Mouse (Mus musculus) liver, adult 2 months (tissue): Measurements from ENCODE around the gene Bhlhe41. TPM values are rescaled to one million over a fixed set of nuclear protein-coding genes. Genes with fewer than 3 reads are reported as not detected.

ENCODE experiments used
- DNase-seq: peaks from one replicate; pipeline ENCODE4 v3.0.0-alpha.2; 2011; ENCODE audit warnings: low read depth, low spot score; ENCODE audit errors: extremely low read depth
- H3K27ac ChIP-seq: fragments of 200-500 bp; replicated peaks from 2 replicates; pipeline ENCODE4 v1.5.1; 2012; ENCODE audit warnings: low read depth, mild to moderate bottlenecking, control low read depth, inconsistent platforms, low read length; ENCODE audit not compliant: insufficient read depth
- H3K27me3 ChIP-seq: fragments of 200-500 bp; 2 replicates; pipeline ENCODE4 v1.6.1; 2012; ENCODE audit warnings: mild to moderate bottlenecking, moderate library complexity, low read length, inconsistent platforms; ENCODE audit not compliant: control insufficient read depth, insufficient read depth
- H3K36me3 ChIP-seq: fragments of 200-500 bp; 2 replicates; pipeline ENCODE4 v1.6.1; 2012; ENCODE audit warnings: low read length, inconsistent platforms; ENCODE audit not compliant: control insufficient read depth, insufficient read depth
- H3K4me1 ChIP-seq: fragments of 200-500 bp; 2 replicates; pipeline ENCODE4 v1.6.1; 2011; ENCODE audit warnings: low read length; ENCODE audit not compliant: control insufficient read depth, insufficient read depth
- H3K4me3 ChIP-seq: fragments of 200-500 bp; 2 replicates; pipeline ENCODE4 v1.5.1; 2011; ENCODE audit warnings: low read depth, mild to moderate bottlenecking, control low read depth, low read length, moderate library complexity; ENCODE audit not compliant: insufficient read depth
- H3K79me2 ChIP-seq: fragments of 200-500 bp; 2 replicates; pipeline ENCODE4 v1.6.1; 2012; ENCODE audit warnings: inconsistent platforms, mild to moderate bottlenecking, low read length, moderate library complexity; ENCODE audit not compliant: control insufficient read depth, insufficient read depth
- H3K9ac ChIP-seq: fragments of 200-500 bp; 2 replicates; pipeline ENCODE4 v1.6.1; 2012; ENCODE audit warnings: low read depth, mild to moderate bottlenecking, control low read depth, inconsistent platforms, low read length
- CTCF ChIP-seq: fragments of 200-500 bp; IDR thresholded peaks from 2 replicates; pipeline ENCODE4 v1.5.1; 2011; ENCODE audit warnings: low read depth, low read length, control low read depth
- POLR2A ChIP-seq: fragments of 200-500 bp; IDR thresholded peaks from 2 replicates; pipeline ENCODE4 v1.6.1; 2011; ENCODE audit warnings: low read length, control low read depth; ENCODE audit not compliant: insufficient read depth; ENCODE audit errors: extremely low read depth
- WGBS: fragments of 180-500 bp; shearing (Covaris S2); methylation state at CpG from one replicate; pipeline ENCODE4 v1.1.7; 2018; 5-methylcytosine and 5-hydroxymethylcytosine counted together
- polyA plus RNA-seq: library from polyadenylated mRNA; depleted of rRNA; stranded (reverse); fragments of >200 nt; gene quantifications from 2 replicates; pipeline ENCODE4 v1.2.3, GENCODE M21; 2012
- total RNA-seq: library from RNA; depleted of rRNA; stranded (reverse); fragments of >200 nt; gene quantifications from 2 replicates; pipeline ENCODE4 v1.2.3, GENCODE M21; 2014

Gene Bhlhe41
- total and polyA plus RNA-seq, 2 experiments, result 0.21 to 1.8 TPM

- TF ChIP-seq CTCF (no peak), POLR2A (no peak)
- Histone ChIP-seq H3K27me3 (no peaks in the 10 kb centered on the region), H3K4me1 (no peaks in the 10 kb centered on the region), H3K4me3 (no peak overlapping the region), H3K9ac (no peak overlapping the region), H3K36me3 (no peaks in the 10 kb centered on the region), H3K79me2 (no peaks in the 10 kb centered on the region), H3K27ac (no peak overlapping the region)
- 86% methylated on average over 6 of the region's 6 CpGs for WGBS
- DNase-seq, result no peak
Observed at GRCm38 (mm10) chr6:145887719-145888118, 22.4 kb upstream of the Bhlhe41 start.

GRCm38 (mm10) chr6:145886277-145886676 is 20.9 kb upstream of the Bhlhe41 start:
- no peak for DNase-seq
- WGBS, result 79% methylated on average over 8 of the region's 8 CpGs
- no peak for TF ChIP-seq POLR2A
- TF ChIP-seq CTCF, result no peak
- Histone ChIP-seq H3K4me3 (no peak overlapping the region), H3K27ac (no peak overlapping the region), H3K79me2 (no peaks in the 10 kb centered on the region), H3K4me1 (no peaks in the 10 kb centered on the region), H3K36me3 (no peaks in the 10 kb centered on the region), H3K9ac (no peak overlapping the region), H3K27me3 (no peaks in the 10 kb centered on the region)

GRCm38 (mm10) chr6:145885069-145885468 is 19.7 kb upstream of the Bhlhe41 start:
- WGBS, result 81% methylated on average over 4 of the region's 4 CpGs

GRCm38 (mm10) chr6:145883668-145884067 is 18.3 kb upstream of the Bhlhe41 start:
- H3K4me3 ChIP-seq, result no peak overlapping the region
- TF ChIP-seq CTCF, result no peak
- no peak for TF ChIP-seq POLR2A
- H3K27me3 ChIP-seq, result no peaks in the 10 kb centered on the region
- H3K4me1 ChIP-seq, result no peaks in the 10 kb centered on the region
- 73% methylated on average over 4 of the region's 4 CpGs for WGBS
- H3K27ac ChIP-seq, result no peak overlapping the region
- H3K79me2 ChIP-seq, result no peaks in the 10 kb centered on the region
- DNase-seq, result no peak
- H3K9ac ChIP-seq, result no peak overlapping the region
- H3K36me3 ChIP-seq, result no peaks in the 10 kb centered on the region

More at GRCm38 (mm10) chr6:145885069-145885468, 19.7 kb upstream of the Bhlhe41 start:
- no peak for DNase-seq
- H3K9ac ChIP-seq, result no peak overlapping the region
- H3K79me2 ChIP-seq, result no peaks in the 10 kb centered on the region
- H3K27me3 ChIP-seq, result no peaks in the 10 kb centered on the region
- no peaks in the 10 kb centered on the region for H3K36me3 ChIP-seq
- no peak overlapping the region for H3K27ac ChIP-seq
- H3K4me3 ChIP-seq, result no peak overlapping the region
- no peaks in the 10 kb centered on the region for H3K4me1 ChIP-seq
- TF ChIP-seq POLR2A (no peak), CTCF (no peak)

GRCm38 (mm10) chr6:145883010-145883409 is 17.7 kb upstream of the Bhlhe41 start:
- no peak overlapping the region for H3K27ac ChIP-seq
- WGBS, result 83% methylated on average over 1 of the region's 1 CpGs
- DNase-seq, result no peak
- no peaks in the 10 kb centered on the region for H3K27me3 ChIP-seq
- no peaks in the 10 kb centered on the region for H3K4me1 ChIP-seq
- no peaks in the 10 kb centered on the region for H3K79me2 ChIP-seq
- no peaks in the 10 kb centered on the region for H3K36me3 ChIP-seq
- TF ChIP-seq CTCF (no peak), POLR2A (no peak)
- H3K4me3 ChIP-seq, result no peak overlapping the region
- no peak overlapping the region for H3K9ac ChIP-seq

GRCm38 (mm10) chr6:145880609-145881008 is 15.3 kb upstream of the Bhlhe41 start:
- Histone ChIP-seq H3K27ac (no peak overlapping the region), H3K36me3 (no peaks in the 10 kb centered on the region), H3K79me2 (no peaks in the 10 kb centered on the region), H3K27me3 (no peaks in the 10 kb centered on the region), H3K4me1 (no peaks in the 10 kb centered on the region), H3K9ac (no peak overlapping the region), H3K4me3 (no peak overlapping the region)
- DNase-seq, result no peak
- TF ChIP-seq CTCF, result no peak
- no peak for TF ChIP-seq POLR2A
- 85% methylated on average over 5 of the region's 5 CpGs for WGBS
